Mouse (Mus musculus) liver, adult (tissue): Measurements from ENCODE around the gene Atf5.

Source experiments
- GATA4 ChIP-seq: IDR thresholded peaks from 2 replicates; pipeline ENCODE4 v1.6.1; 2014; ENCODE audit warnings: mild to moderate bottlenecking, low read length; ENCODE audit not compliant: insufficient replicate concordance

Gene Atf5

GRCm38 (mm10) chr7:44816470-44817021, at the start of gene Atf5:
Gene Atf5, minus strand, starts transcription at chr7:44816658.
- no peak for TF ChIP-seq GATA4

GRCm38 (mm10) chr7:44864595-44865542, 48.4 kb upstream of the Atf5 start:
- no peak for TF ChIP-seq GATA4

GRCm38 (mm10) chr7:44863982-44864494, 47.6 kb upstream of the Atf5 start:
- no peak for TF ChIP-seq GATA4

- TF ChIP-seq GATA4: no peak
These were observed 46.8 kb upstream of the Atf5 start for GRCm38 (mm10) chr7:44863210-44863609.

- TF ChIP-seq GATA4: no peak
These were observed 46.0 kb upstream of the Atf5 start for GRCm38 (mm10) chr7:44862434-44862833.

- TF ChIP-seq GATA4: no peak
These were observed 45.0 kb upstream of the Atf5 start for GRCm38 (mm10) chr7:44861429-44861816.

- TF ChIP-seq GATA4: no peak
These were observed 44.3 kb upstream of the Atf5 start for GRCm38 (mm10) chr7:44860576-44861428.

- no peak for TF ChIP-seq GATA4
These were observed 43.4 kb upstream of the Atf5 start for GRCm38 (mm10) chr7:44859896-44860295.

GRCm38 (mm10) chr7:44857905-44858304, 41.4 kb upstream of the Atf5 start:
- TF ChIP-seq GATA4: no peak

GRCm38 (mm10) chr7:44857042-44857552, 40.6 kb upstream of the Atf5 start, which contains the start of gene Pnkp:
Gene Pnkp, plus strand, starts transcription at chr7:44857139.
- no peak for TF ChIP-seq GATA4

- no peak for TF ChIP-seq GATA4
These were observed 39.9 kb upstream of the Atf5 start for GRCm38 (mm10) chr7:44856265-44856916.

- no peak for TF ChIP-seq GATA4
These were observed 38.6 kb upstream of the Atf5 start for GRCm38 (mm10) chr7:44855036-44855435.

GRCm38 (mm10) chr7:44854356-44855031, 38.0 kb upstream of the Atf5 start:
- TF ChIP-seq GATA4: no peak

- TF ChIP-seq GATA4: no peak
These were observed 37.3 kb upstream of the Atf5 start for GRCm38 (mm10) chr7:44853596-44854355.

- no peak for TF ChIP-seq GATA4
These were observed 36.6 kb upstream of the Atf5 start for GRCm38 (mm10) chr7:44853065-44853464.
